Mouse (Mus musculus) liver, adult 2 months (tissue): ENCODE measurements around the gene Agrp. TPM values are rescaled to one million over a fixed set of nuclear protein-coding genes. Genes with fewer than 3 reads are reported as not detected.

Experiments
- DNase-seq: peaks from one replicate; pipeline ENCODE4 v3.0.0-alpha.2; 2011; ENCODE audit warnings: low read depth, low spot score; ENCODE audit errors: extremely low read depth
- H3K27ac ChIP-seq: fragments of 200-500 bp; replicated peaks from 2 replicates; pipeline ENCODE4 v1.5.1; 2012; ENCODE audit warnings: low read depth, mild to moderate bottlenecking, control low read depth, inconsistent platforms, low read length; ENCODE audit not compliant: insufficient read depth
- H3K27me3 ChIP-seq: fragments of 200-500 bp; 2 replicates; pipeline ENCODE4 v1.6.1; 2012; ENCODE audit warnings: mild to moderate bottlenecking, moderate library complexity, low read length, inconsistent platforms; ENCODE audit not compliant: control insufficient read depth, insufficient read depth
- H3K36me3 ChIP-seq: fragments of 200-500 bp; 2 replicates; pipeline ENCODE4 v1.6.1; 2012; ENCODE audit warnings: low read length, inconsistent platforms; ENCODE audit not compliant: control insufficient read depth, insufficient read depth
- H3K4me1 ChIP-seq: fragments of 200-500 bp; 2 replicates; pipeline ENCODE4 v1.6.1; 2011; ENCODE audit warnings: low read length; ENCODE audit not compliant: control insufficient read depth, insufficient read depth
- H3K4me3 ChIP-seq: fragments of 200-500 bp; 2 replicates; pipeline ENCODE4 v1.5.1; 2011; ENCODE audit warnings: low read depth, mild to moderate bottlenecking, control low read depth, low read length, moderate library complexity; ENCODE audit not compliant: insufficient read depth
- H3K79me2 ChIP-seq: fragments of 200-500 bp; 2 replicates; pipeline ENCODE4 v1.6.1; 2012; ENCODE audit warnings: inconsistent platforms, mild to moderate bottlenecking, low read length, moderate library complexity; ENCODE audit not compliant: control insufficient read depth, insufficient read depth
- H3K9ac ChIP-seq: fragments of 200-500 bp; 2 replicates; pipeline ENCODE4 v1.6.1; 2012; ENCODE audit warnings: low read depth, mild to moderate bottlenecking, control low read depth, inconsistent platforms, low read length
- CTCF ChIP-seq: fragments of 200-500 bp; IDR thresholded peaks from 2 replicates; pipeline ENCODE4 v1.5.1; 2011; ENCODE audit warnings: low read depth, low read length, control low read depth
- POLR2A ChIP-seq: fragments of 200-500 bp; IDR thresholded peaks from 2 replicates; pipeline ENCODE4 v1.6.1; 2011; ENCODE audit warnings: low read length, control low read depth; ENCODE audit not compliant: insufficient read depth; ENCODE audit errors: extremely low read depth
- WGBS: fragments of 180-500 bp; shearing (Covaris S2); methylation state at CpG from one replicate; pipeline ENCODE4 v1.1.7; 2018; 5-methylcytosine and 5-hydroxymethylcytosine counted together
- polyA plus RNA-seq: library from polyadenylated mRNA; depleted of rRNA; stranded (reverse); fragments of >200 nt; gene quantifications from 2 replicates; pipeline ENCODE4 v1.2.3, GENCODE M21; 2012; rRNA removed
- total RNA-seq: library from RNA; depleted of rRNA; stranded (reverse); fragments of >200 nt; gene quantifications from 2 replicates; pipeline ENCODE4 v1.2.3, GENCODE M21; 2014; rRNA removed

Gene Agrp
- not detected in 2 replicates for total RNA-seq
- not detected in 2 replicates for polyA plus RNA-seq

DNA sequence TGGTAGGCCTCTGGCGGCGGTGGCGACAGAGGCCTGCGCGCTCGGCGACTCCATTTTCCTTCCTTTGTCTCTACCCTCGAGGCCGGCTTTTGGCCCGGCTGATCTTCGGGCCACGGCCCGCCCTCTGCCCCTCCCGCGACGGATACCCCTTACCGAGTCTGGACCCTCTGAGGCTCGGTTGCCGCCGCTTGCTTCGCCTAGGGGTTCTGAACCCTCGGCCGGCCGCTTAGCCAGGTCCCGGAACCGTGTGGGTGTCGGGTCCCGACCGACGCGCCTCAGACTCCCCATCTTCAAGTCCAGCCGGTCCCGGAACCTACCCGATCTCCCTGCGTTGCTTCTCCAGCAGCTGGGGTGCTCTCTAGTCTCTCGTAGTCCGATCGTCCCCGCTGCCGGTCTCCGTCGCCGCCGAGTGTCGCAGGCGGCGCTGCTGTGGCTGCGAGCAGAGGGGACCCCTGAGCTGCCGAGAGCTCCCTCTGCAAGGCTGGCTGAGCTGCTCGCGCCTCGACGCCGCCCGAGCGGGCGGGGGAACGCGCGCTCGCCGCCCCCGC is at the start of gene Agrp:
Gene Agrp, minus strand, starts transcription at position 431 of the 548 bp plus-strand sequence.
- Histone ChIP-seq H3K27ac (peak within 1 kb of the TSS; percentile 97), H3K9ac (peak within 1 kb of the TSS; percentile 99), H3K4me3 (peak within 1 kb of the TSS; percentile 90), H3K36me3 (no peaks in the 10 kb centered on the region), H3K4me1 (peaks cover 7% of the 10 kb centered on the region), H3K79me2 (peaks cover 14% of the 10 kb centered on the region), H3K27me3 (no peaks in the 10 kb centered on the region)
- under 1% methylated on average over 63 of the region's 63 CpGs for WGBS
- no peak for TF ChIP-seq POLR2A
- TF ChIP-seq CTCF = no peak
- DNase-seq = peak; percentile 41

DNA sequence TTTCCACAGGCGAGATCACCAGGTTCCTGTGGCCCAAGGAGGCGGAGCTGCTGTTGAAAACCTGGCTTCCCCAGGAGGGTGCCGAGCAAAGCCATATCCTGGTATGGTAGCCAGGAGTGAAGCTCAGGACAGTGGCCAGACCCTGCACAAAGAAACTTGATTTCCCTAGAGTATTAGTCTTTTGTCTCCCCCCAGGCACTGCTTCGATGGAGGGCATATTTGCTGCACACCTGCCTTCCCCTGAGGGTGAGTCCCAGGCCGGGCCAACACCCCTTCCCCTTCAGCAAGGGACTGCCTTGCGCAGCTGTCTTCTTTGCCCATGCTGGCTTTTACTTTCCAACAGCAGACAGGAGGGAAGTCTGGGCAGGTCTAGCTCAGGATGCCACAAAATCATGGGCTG is 49.4 kb upstream of the Agrp start:
- Histone ChIP-seq H3K4me3 (no peak overlapping the region), H3K36me3 (peaks cover 9% of the 10 kb centered on the region; the same call in 1 of the 2 replicates), H3K9ac (no peak overlapping the region), H3K27me3 (no peaks in the 10 kb centered on the region), H3K4me1 (no peaks in the 10 kb centered on the region), H3K27ac (no peak overlapping the region), H3K79me2 (no peaks in the 10 kb centered on the region)
- no peak for TF ChIP-seq POLR2A
- TF ChIP-seq CTCF = no peak
- 70% methylated on average over 6 of the region's 6 CpGs for WGBS
- no peak for DNase-seq

DNA sequence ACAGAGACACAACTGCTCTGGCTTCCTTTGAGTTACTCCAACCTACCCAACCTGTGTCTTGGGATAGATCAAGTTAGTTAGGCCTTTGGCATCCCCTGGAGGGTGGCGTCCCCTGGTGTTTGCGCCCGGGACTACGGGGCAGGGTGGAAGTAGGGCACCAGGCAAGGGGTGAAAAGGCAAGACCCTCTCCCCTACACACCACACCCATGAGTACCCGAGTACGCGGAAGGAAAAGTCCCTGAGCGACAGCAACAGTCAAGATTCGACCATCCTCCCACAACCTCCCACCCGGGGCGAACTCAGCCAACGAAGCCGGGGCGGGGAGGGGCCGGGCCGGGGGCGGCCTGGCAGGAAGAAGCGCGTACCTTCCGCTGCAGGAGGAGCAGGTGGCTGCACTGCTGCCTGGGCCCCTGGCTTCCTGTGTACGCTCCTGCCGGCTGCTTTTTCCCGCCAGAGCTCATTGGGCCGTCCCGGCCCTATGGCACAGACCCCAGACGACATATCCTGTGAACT is 48.7 kb upstream of the Agrp start, which contains the start of gene Carmil2:
Gene Carmil2, plus strand, starts transcription at position 479 of the 513 bp plus-strand sequence.
- WGBS = 15% methylated on average over 26 of the region's 26 CpGs

DNA sequence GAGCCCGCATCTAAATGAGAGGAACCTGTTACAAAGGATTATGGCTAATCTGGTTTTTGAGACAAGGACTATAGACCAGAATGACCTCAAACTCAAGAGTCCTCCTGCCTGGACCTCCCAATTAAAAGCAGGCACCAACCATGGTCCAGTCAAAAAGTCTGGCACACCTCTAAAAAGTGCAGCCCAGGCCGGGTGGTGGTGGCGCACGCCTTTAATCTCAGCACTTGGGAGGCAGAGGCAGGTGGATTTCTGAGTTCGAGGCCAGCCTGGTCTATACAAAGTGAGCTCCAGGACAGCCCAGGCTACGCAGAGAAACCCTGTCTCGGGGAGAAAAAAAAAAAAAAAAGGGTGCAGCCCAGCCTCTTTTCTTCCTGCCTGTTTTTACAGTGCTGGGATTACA is 48.1 kb upstream of the Agrp start:
- WGBS = 75% methylated on average over 7 of the region's 7 CpGs
- no peak overlapping the region for H3K9ac ChIP-seq
- no peaks in the 10 kb centered on the region for H3K27me3 ChIP-seq
- no peaks in the 10 kb centered on the region for H3K79me2 ChIP-seq
- TF ChIP-seq POLR2A = no peak
- TF ChIP-seq CTCF = no peak
- no peaks in the 10 kb centered on the region for H3K4me1 ChIP-seq
- H3K27ac ChIP-seq = no peak overlapping the region
- H3K36me3 ChIP-seq = peaks cover 14% of the 10 kb centered on the region; the same call in 1 of the 2 replicates
- no peak for DNase-seq
- H3K4me3 ChIP-seq = no peak overlapping the region

More for the DNA sequence above, 48.7 kb upstream of the Agrp start, which contains the start of gene Carmil2:
- H3K9ac ChIP-seq = no peak within 1 kb of the TSS
- TF ChIP-seq CTCF (peak; percentile 88), POLR2A (no peak)
- H3K27ac ChIP-seq = no peak within 1 kb of the TSS
- DNase-seq = peak; percentile 7
- H3K27me3 ChIP-seq = no peaks in the 10 kb centered on the region
- H3K79me2 ChIP-seq = no peaks in the 10 kb centered on the region
- H3K36me3 ChIP-seq = peaks cover 10% of the 10 kb centered on the region; the same call in 1 of the 2 replicates
- H3K4me1 ChIP-seq = no peaks in the 10 kb centered on the region
- no peak within 1 kb of the TSS; the same call in 1 of the 2 replicates for H3K4me3 ChIP-seq

DNA sequence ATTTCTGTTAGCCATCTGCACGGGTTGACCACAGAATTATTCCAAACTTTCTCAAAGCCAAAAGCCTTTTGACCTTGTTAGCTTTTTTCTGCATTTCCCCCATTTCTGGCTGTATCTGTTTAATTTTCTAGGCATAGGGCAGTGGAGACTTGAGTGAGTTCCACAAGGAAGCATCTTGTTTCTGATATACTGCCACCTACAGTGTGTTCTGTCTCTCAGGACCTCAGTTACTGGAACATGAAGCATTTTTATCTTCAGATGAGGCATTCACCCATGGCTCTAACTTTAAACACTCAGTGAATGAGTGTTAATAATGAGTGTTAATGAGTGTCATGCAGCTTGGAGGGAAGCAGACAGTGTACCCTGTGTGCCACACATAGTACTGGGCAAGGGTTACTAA is 40.7 kb upstream of the Agrp start:
- no peak overlapping the region for H3K27ac ChIP-seq
- DNase-seq = no peak
- H3K9ac ChIP-seq = no peak overlapping the region
- TF ChIP-seq POLR2A (no peak), CTCF (peak; percentile 8; the same call in 1 of the 2 replicates)
- peaks cover 57% of the 10 kb centered on the region for H3K36me3 ChIP-seq
- no peaks in the 10 kb centered on the region for H3K4me1 ChIP-seq
- no peak overlapping the region for H3K4me3 ChIP-seq
- no peaks in the 10 kb centered on the region for H3K79me2 ChIP-seq
- WGBS = 61% methylated on average over 1 of the region's 1 CpGs
- no peaks in the 10 kb centered on the region for H3K27me3 ChIP-seq

DNA sequence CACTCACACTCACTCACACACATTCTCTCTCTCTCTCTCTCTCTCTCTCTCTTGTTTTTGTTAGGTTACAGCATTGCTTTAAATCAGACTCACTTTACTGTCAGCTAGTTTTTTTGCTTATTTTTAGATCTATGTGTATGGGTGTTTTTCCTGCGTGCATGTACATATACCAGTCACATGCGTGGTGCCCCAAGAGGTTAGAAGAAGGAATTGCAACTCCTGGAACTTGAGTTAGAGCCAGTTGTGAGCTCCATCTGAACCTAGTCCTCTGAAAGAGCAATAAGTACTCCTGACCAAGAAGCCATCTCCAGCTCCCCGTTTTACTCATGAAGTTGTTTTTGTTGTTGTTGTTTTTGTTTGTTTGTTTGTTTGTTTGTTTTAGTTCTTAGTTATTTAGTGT is 24.0 kb upstream of the Agrp start:
- H3K79me2 ChIP-seq = peaks cover 3% of the 10 kb centered on the region; the same call in 1 of the 2 replicates
- H3K27me3 ChIP-seq = no peaks in the 10 kb centered on the region
- 79% methylated on average over 3 of the region's 3 CpGs for WGBS
- no peak overlapping the region for H3K27ac ChIP-seq
- DNase-seq = peak; percentile 35
- H3K4me1 ChIP-seq = no peaks in the 10 kb centered on the region
- H3K4me3 ChIP-seq = no peak overlapping the region
- H3K36me3 ChIP-seq = peaks cover 18% of the 10 kb centered on the region
- peak; percentile 16; the same call in 1 of the 2 replicates for TF ChIP-seq CTCF
- no peak for TF ChIP-seq POLR2A
- no peak overlapping the region for H3K9ac ChIP-seq
